Mouse (Mus musculus) liver, embryonic 16.5 days (tissue): ENCODE measurements around the gene Postn. TPM values are rescaled to one million over a fixed set of nuclear protein-coding genes. Genes with fewer than 3 reads are reported as not detected.

Experiments used
- ATAC-seq: fragments of 200-750 bp; cut with Nextera tagmentation; 2 replicates; pipeline ENCODE4 v1.8.0; 2017; ENCODE audit warnings: low read depth, mild to moderate bottlenecking, moderate number of reproducible peaks, moderate library complexity
- H3K27ac ChIP-seq: fragments of 300-500 bp; sonication (generic); 2 replicates; pipeline ENCODE4 v1.5.1; 2014; ENCODE audit warnings: mild to moderate bottlenecking, low read length
- H3K27me3 ChIP-seq: fragments of 300-500 bp; sonication (generic); 2 replicates; pipeline ENCODE4 v1.6.1; 2014; ENCODE audit warnings: low read depth, low read length, mixed read lengths; ENCODE audit not compliant: control insufficient read depth, insufficient read depth
- H3K36me3 ChIP-seq: fragments of 300-500 bp; sonication (generic); 2 replicates; pipeline ENCODE4 v1.6.1; 2014; ENCODE audit warnings: mild to moderate bottlenecking; ENCODE audit not compliant: control insufficient read depth, insufficient read depth
- H3K4me1 ChIP-seq: fragments of 300-500 bp; sonication (generic); 2 replicates; pipeline ENCODE4 v1.6.1; 2014; ENCODE audit warnings: low read depth, low read length, mixed read lengths; ENCODE audit not compliant: control insufficient read depth
- H3K4me2 ChIP-seq: fragments of 300-500 bp; sonication (generic); 2 replicates; pipeline ENCODE4 v1.6.1; 2014; ENCODE audit warnings: low read depth, low read length, mixed read lengths
- H3K4me3 ChIP-seq: fragments of 300-500 bp; sonication (generic); 2 replicates; pipeline ENCODE4 v1.5.1; 2014; ENCODE audit warnings: low read depth, mild to moderate bottlenecking, low read length
- H3K9ac ChIP-seq: fragments of 300-500 bp; sonication (generic); 2 replicates; pipeline ENCODE4 v1.6.1; 2014; ENCODE audit warnings: low read depth, low read length
- H3K9me3 ChIP-seq: fragments of 300-500 bp; sonication (generic); replicated peaks from 2 replicates; pipeline ENCODE4 v1.6.1; 2016; ENCODE audit warnings: low read length; ENCODE audit not compliant: control insufficient read depth
- WGBS: fragments of 180-500 bp; shearing (Covaris S2); extraction: QIAGEN DNeasy Blood & Tissue Kit; methylation state at CpG from one replicate; pipeline ENCODE4 v1.1.7; 2014; ENCODE audit not compliant: insufficient replicate concordance; 5-methylcytosine and 5-hydroxymethylcytosine counted together
- polyA plus RNA-seq: library from polyadenylated mRNA; unstranded; fragments of >200 nt; fragmentation: Nextera tagmentation; extraction: Ambion mirVana; gene quantifications from 2 replicates; pipeline ENCODE4 v1.2.1, GENCODE M21; 2015

The Postn gene
- polyA plus RNA-seq, 1 experiment from 2014 or later, result 26.7 TPM

DNA sequence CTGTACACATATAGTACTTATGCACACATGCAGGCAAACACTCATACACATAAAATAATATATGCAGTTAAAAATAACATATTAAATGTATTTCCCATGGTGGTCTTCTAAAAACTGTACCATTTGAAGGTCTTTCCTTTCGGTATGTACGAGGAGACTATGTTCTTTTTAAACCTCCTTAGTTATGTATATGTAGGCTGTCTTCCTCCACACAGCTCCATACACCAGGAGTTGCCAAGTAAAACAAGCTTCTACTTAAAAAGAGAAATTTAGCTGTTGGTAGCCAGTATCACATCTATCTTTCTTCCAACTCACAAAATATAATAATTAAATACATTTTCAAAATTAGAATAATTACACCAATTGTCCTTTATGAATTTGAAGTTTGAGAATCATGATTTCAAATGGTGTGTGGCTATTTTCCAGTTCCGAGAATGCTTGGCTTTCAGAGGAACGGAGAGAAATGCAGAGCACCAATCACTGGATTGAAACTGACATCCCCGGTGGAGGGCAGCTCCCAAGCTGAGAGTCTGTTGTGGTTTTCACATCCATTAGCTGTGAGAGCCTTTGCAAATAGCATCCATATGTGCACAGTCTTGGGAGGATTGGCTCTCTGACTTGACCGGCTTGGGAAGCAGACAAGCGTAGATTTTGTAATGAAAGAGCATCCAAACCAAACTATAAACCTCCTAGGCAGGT, 52.1 kb downstream of the Postn start:
- no peak for ATAC-seq
- H3K4me3 ChIP-seq, result no peak overlapping the region
- WGBS, result 60% methylated on average over 7 of the region's 7 CpGs
- no peak overlapping the region for H3K9ac ChIP-seq
- no peaks in the 10 kb centered on the region for H3K27me3 ChIP-seq
- no peak overlapping the region for H3K4me2 ChIP-seq
- H3K27ac ChIP-seq, result no peak overlapping the region
- no peaks in the 10 kb centered on the region for H3K4me1 ChIP-seq
- H3K9me3 ChIP-seq, result no peaks in the 10 kb centered on the region
- H3K36me3 ChIP-seq, result no peaks in the 10 kb centered on the region

DNA sequence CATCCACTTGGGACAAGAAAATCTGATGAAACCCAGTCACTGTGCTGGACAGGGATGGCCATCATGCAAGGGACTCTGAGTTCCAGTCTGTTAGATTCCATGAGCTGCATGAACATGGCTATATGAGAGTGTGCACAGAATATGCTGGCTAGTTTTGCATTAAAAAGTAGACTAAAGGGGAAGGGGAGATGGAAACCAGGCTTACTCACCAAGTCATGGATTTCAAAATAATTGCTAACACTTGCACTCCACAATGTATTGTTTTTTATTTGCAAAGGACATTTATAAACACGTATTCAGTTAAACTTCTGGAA, 52.6 kb downstream of the Postn start:
- ATAC-seq, result no peak
- 59% methylated on average over 1 of the region's 1 CpGs for WGBS
- Histone ChIP-seq H3K9ac (no peak overlapping the region), H3K36me3 (no peaks in the 10 kb centered on the region), H3K9me3 (no peaks in the 10 kb centered on the region), H3K27me3 (no peaks in the 10 kb centered on the region), H3K4me1 (no peaks in the 10 kb centered on the region), H3K4me2 (no peak overlapping the region), H3K4me3 (no peak overlapping the region), H3K27ac (no peak overlapping the region)

DNA sequence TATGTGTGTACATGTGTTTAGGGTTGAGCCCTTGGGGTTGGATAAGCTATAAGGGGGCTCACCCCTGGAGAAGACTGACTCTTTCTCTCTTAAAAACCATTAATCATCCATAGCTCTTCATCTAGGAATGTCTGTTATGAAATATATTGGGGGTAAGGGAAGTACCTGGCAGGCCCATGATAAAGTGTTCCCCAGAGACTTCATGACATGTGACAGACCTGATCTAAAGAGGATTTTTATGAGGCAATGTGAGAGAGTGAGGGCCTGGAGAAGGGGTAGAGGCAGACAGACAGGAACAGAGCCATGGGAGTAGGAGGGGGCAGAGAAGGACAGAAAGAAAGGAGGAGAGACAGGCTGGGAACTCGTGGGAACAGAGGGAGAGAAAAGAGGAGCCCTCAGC, 53.5 kb downstream of the Postn start:
- Histone ChIP-seq H3K27ac (no peak overlapping the region), H3K4me1 (no peaks in the 10 kb centered on the region), H3K9me3 (no peaks in the 10 kb centered on the region), H3K4me2 (no peak overlapping the region), H3K27me3 (no peaks in the 10 kb centered on the region), H3K4me3 (no peak overlapping the region), H3K36me3 (no peaks in the 10 kb centered on the region), H3K9ac (no peak overlapping the region)
- WGBS, result 55% methylated on average over 1 of the region's 1 CpGs
- no peak for ATAC-seq

DNA sequence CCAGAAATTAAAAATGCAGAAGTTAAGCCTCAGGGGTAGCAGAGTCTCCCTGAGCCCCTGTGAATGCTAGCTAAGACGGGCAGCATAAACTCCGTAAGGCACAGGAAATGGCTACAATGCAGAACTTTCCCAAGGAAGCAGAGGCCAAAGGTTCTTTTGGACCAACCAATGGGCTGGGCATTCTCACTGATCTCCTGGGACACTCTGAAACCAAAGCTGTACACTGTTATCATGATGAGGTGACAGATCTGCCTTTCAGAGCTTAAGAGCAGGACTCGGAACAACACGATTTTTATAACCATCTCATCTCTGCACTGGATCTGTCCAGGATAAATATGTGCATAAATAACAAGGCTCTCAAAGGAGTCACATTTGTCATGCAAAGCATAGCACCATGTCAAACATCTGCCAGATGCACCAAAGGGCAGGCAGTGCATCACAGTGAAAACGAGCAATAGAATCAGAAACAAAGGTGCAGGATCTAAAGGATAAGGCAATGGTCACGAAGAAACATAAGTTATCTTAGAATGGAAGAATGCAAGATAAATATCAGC, 57.0 kb downstream of the Postn start:
- Histone ChIP-seq H3K4me2 (no peak overlapping the region), H3K9ac (no peak overlapping the region), H3K4me1 (no peaks in the 10 kb centered on the region), H3K27ac (no peak overlapping the region), H3K4me3 (no peak overlapping the region), H3K36me3 (no peaks in the 10 kb centered on the region), H3K9me3 (no peaks in the 10 kb centered on the region), H3K27me3 (no peaks in the 10 kb centered on the region)
- ATAC-seq, result no peak
- 40% methylated on average over 6 of the region's 6 CpGs for WGBS

DNA sequence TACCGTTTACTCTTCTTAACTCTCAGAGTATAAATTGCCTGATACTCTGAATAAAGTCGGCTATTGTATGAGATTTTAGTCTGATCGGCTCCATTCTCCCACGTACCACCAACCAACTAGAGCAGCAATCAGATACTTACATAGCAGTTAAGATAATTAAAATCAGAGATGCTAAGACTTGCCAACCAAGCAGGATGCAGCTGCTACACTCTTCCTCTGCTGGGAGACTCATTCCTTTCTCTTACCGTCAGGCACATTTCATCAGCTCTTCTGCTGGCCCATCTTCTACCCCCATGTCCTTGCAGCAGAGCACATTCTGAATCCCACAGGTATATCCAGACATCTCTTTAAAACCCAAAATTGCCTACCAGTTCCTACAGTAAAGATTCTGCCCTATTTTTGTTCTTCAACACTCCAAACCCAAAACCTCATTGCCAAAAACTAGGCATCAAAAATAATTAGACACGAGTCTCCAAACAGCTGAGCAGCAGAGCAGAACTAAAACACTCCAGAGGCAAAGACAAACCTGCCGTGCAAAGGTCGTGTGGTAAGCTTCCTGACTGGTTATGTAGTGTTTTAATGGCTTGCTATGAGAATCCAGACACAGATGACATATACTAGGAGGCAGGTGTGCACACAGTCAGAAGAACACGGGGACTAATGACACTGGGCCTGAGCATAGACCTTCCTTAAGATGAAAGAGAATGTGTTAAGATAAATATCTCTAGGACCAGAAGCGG, 59.5 kb downstream of the Postn start:
- Histone ChIP-seq H3K9ac (no peak overlapping the region), H3K27ac (no peak overlapping the region), H3K36me3 (no peaks in the 10 kb centered on the region), H3K4me3 (no peak overlapping the region), H3K4me1 (no peaks in the 10 kb centered on the region), H3K9me3 (no peaks in the 10 kb centered on the region), H3K4me2 (no peak overlapping the region), H3K27me3 (no peaks in the 10 kb centered on the region)
- 57% methylated on average over 10 of the region's 10 CpGs for WGBS
- no peak for ATAC-seq

DNA sequence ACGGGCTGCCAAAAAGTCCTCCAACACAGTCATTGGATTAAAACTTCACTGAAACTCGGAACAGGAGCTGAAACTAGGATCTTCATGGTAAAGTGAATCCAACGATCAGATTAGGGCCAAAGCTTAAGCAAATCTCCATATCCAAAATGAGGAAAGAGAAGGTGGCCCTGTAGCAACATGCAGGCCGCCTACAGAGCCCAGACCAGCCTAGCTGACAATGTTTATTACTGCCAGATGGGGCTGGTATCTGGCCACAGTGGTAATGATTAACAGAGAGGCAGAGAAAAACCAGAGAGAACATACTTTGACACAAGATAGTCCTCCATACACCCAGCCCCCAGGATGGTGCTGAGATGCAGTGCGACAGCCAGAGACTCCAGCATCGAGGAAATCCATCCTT, 60.1 kb downstream of the Postn start:
- H3K27me3 ChIP-seq, result no peaks in the 10 kb centered on the region
- WGBS, result 50% methylated on average over 6 of the region's 6 CpGs
- H3K27ac ChIP-seq, result no peak overlapping the region
- no peaks in the 10 kb centered on the region for H3K9me3 ChIP-seq
- no peaks in the 10 kb centered on the region for H3K4me1 ChIP-seq
- no peak overlapping the region for H3K4me3 ChIP-seq
- H3K4me2 ChIP-seq, result no peak overlapping the region
- H3K36me3 ChIP-seq, result no peaks in the 10 kb centered on the region
- peak; percentile 67 for ATAC-seq
- no peak overlapping the region for H3K9ac ChIP-seq

DNA sequence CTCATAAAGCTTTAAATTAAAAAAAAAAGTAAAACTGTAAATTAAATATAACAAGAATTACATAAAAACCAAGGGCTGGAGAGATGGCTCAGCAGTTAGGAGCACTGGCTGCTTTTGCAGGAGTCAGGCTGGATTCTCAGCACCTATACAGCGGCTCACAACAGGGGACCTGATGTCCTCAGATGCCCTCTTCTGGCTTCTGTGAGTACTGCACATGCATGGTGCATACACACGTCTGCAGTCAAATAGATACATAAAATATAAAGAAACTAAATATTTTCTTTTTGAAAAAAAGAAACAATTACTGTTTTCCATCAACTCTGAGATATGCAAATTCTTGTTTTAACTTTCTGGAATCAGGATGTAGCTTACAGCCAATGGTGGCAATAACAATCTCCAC, 60.8 kb downstream of the Postn start:
- Histone ChIP-seq H3K9me3 (no peaks in the 10 kb centered on the region), H3K36me3 (no peaks in the 10 kb centered on the region), H3K27me3 (no peaks in the 10 kb centered on the region), H3K4me1 (no peaks in the 10 kb centered on the region), H3K9ac (no peak overlapping the region), H3K4me3 (no peak overlapping the region), H3K4me2 (no peak overlapping the region), H3K27ac (no peak overlapping the region)
- 74% methylated on average over 2 of the region's 2 CpGs for whole genome bisulfite sequencing
- ATAC-seq, result no peak

DNA sequence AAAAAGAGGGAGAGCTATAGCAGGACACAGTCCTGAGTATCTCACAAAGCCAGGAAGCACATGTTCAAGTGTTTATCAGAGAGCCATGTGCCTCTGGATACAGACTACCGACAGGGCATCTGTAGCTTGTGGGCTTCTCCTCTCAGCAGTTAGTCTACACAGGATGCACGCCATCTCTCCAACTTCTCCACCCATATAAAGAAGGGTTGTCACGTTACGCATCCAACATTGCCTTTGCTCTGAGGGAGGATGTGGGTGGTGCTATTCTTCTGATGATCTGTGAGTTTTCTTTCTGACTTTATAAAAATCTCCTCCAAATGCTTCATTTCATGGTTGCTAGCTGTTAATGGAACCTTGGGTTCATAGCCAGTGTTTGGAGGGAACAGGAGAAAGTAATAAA, 63.2 kb downstream of the Postn start:
- Histone ChIP-seq H3K27me3 (no peaks in the 10 kb centered on the region), H3K27ac (no peak overlapping the region), H3K4me1 (no peaks in the 10 kb centered on the region), H3K9ac (no peak overlapping the region), H3K4me2 (no peak overlapping the region), H3K9me3 (no peaks in the 10 kb centered on the region), H3K4me3 (no peak overlapping the region), H3K36me3 (no peaks in the 10 kb centered on the region)
- WGBS, result 44% methylated on average over 4 of the region's 4 CpGs
- ATAC-seq, result no peak

DNA sequence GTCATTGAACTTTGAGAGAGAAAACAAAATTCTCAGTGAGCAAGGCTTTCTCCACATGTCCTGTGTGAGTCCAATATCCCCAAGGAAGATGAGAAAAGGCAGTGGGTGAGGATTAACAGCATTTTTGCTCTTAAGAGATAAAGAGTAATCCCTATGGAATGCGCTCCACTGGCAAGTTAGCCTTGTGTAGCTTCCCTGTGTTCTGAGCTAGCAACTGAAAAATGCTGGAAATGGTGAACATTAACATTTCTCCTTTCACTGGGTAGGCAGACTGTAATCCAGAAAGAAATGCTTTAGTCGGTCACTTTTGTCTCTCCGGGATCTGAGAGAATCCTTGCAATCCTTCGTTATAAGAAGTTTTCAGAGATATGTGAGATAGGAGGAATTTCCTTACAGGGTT, 70.8 kb downstream of the Postn start:
- WGBS, result 66% methylated on average over 4 of the region's 4 CpGs

More for the DNA sequence above, 70.8 kb downstream of the Postn start:
- Histone ChIP-seq H3K27ac (no peak overlapping the region), H3K36me3 (no peaks in the 10 kb centered on the region), H3K9me3 (no peaks in the 10 kb centered on the region), H3K4me2 (no peak overlapping the region), H3K4me3 (no peak overlapping the region), H3K9ac (no peak overlapping the region), H3K27me3 (no peaks in the 10 kb centered on the region), H3K4me1 (no peaks in the 10 kb centered on the region)
- ATAC-seq, result no peak
